Mouse (Mus musculus): Measurements from ENCODE around the gene Ppm1l. TPM values are rescaled to one million over a fixed set of nuclear protein-coding genes. Genes with fewer than 3 reads are reported as not detected.

Ppm1l gene
- polyA plus RNA-seq, 1 experiment from 2014 or later: 4.8 TPM

DNA sequence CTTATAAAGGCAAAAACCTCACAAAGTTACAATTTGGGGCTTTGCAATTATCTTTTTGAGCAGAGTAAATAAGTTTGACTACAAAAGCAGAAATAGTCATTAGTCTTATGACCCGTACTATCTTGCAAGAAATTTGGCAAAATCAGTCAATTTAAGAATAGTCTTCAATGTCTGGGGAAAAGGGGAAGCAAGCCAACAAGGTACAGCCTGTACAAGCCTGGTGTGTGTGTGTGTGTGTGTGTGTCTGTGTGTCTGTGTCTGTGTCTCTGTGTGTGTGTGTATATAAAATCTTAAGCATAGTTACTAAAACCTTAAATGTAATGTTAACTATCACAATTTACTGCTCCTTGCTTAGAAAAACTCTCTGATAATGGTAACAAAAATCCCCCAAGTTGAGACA is 290.3 kb downstream of the Ppm1l start:
- H3K36me3 ChIP-seq (replicated peaks): no peaks in the 10 kb centered on the region
- WGBS (ENCODE audit: insufficient replicate concordance): 42% methylated on average over 1 of the region's 1 CpGs
- no peak overlapping the region for H3K4me3 ChIP-seq (replicated peaks)
- no peak overlapping the region for H3K9ac ChIP-seq
- H3K9me3 ChIP-seq (replicated peaks): no peaks in the 10 kb centered on the region
- H3K27me3 ChIP-seq: no peaks in the 10 kb centered on the region
- H3K4me2 ChIP-seq: no peak overlapping the region
- H3K4me1 ChIP-seq (replicated peaks): no peaks in the 10 kb centered on the region
- H3K27ac ChIP-seq (replicated peaks): no peak overlapping the region
- no peak for ATAC-seq (ENCODE audit: insufficient read depth)

GRCm38 (mm10) chr3:69607468-69607867 is 290.8 kb downstream of the Ppm1l start:
- no peak for ATAC-seq (ENCODE audit: insufficient read depth)
- Histone ChIP-seq H3K9ac (no peak overlapping the region), H3K4me1 (replicated peaks) (no peaks in the 10 kb centered on the region), H3K27ac (replicated peaks) (no peak overlapping the region), H3K36me3 (replicated peaks) (no peaks in the 10 kb centered on the region), H3K9me3 (replicated peaks) (no peaks in the 10 kb centered on the region), H3K4me3 (replicated peaks) (no peak overlapping the region), H3K27me3 (no peaks in the 10 kb centered on the region), H3K4me2 (no peak overlapping the region)
- WGBS (ENCODE audit: insufficient replicate concordance): 24% methylated on average over 1 of the region's 1 CpGs

GRCm38 (mm10) chr3:69607909-69608308 is 291.2 kb downstream of the Ppm1l start:
- Histone ChIP-seq H3K4me1 (replicated peaks) (no peaks in the 10 kb centered on the region), H3K4me3 (replicated peaks) (no peak overlapping the region), H3K9me3 (replicated peaks) (no peaks in the 10 kb centered on the region), H3K36me3 (replicated peaks) (no peaks in the 10 kb centered on the region), H3K27me3 (no peaks in the 10 kb centered on the region), H3K4me2 (no peak overlapping the region), H3K27ac (replicated peaks) (no peak overlapping the region), H3K9ac (no peak overlapping the region)
- WGBS (ENCODE audit: insufficient replicate concordance): 82% methylated on average over 5 of the region's 5 CpGs
- ATAC-seq (ENCODE audit: insufficient read depth): no peak

Other genes with a start within 250 kb of the Ppm1l start
- 11.9 and 12.8 TPM in 2 replicates for gene Kpna4, start 189.7 kb upstream of the Ppm1l start, polyA plus RNA-seq (2015; fragmentation: Nextera tagmentation; extraction: Ambion mirVana)
- not detected in 2 replicates for gene Arl14, start 94.4 kb upstream of the Ppm1l start, polyA plus RNA-seq (2015; fragmentation: Nextera tagmentation; extraction: Ambion mirVana)

Measured in liver, embryonic 15.5 days (tissue).